ENCODE assay signal across 12 mouse cellular contexts in the genomic region with DNA sequence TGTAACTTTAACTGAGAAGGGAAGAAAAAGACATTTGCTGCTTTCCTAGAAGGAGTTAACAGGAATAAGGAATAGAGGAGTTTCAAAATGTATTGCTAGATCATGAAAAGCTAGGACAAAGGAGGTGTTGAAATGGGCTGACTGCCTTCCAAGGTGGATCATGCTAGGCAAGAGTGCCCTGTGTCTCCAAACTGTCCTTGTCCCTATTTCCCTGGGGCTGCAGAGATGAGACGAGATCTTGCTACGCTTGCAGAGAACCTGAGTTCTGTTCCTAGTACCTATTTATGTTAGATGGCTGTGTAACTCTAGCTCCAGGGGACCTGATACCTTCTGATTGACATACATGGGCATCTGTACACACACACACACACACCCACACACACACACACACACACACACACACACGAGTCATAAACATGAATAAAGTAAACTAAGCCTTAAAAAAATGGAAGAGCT.
"Had no signal": no experiment of that assay in that cellular context is flagged by ENCODE, and none has a peak within 500 bp of the region (broad histone marks: within the 10 kb centered on the region; RNA-seq: fewer than 3 reads in every experiment).

No protein-coding gene starts in this region.

- H3K9me3 ChIP-seq: kidney, embryonic 15.5 days; limb, embryonic 13.5 days; liver, embryonic 15.5 days; midbrain, embryonic 13.5 days; neural tube, embryonic 15.5 days had no signal

- H3K27me3 ChIP-seq: kidney, embryonic 15.5 days; limb, embryonic 13.5 days; liver, embryonic 15.5 days; midbrain, embryonic 13.5 days; neural tube, embryonic 15.5 days had no signal

- DNase-seq: kidney, adult 2 months; kidney, postnatal 14 days; left cerebral cortex, postnatal 4 days; lung, embryonic 14.5 days; lung, postnatal 14 days; spleen, adult 18-20 months; thymus, postnatal 4 days had no signal

- H3K4me1 ChIP-seq: kidney, embryonic 15.5 days; liver, embryonic 15.5 days had no signal

- H3K4me2 ChIP-seq: kidney, embryonic 15.5 days; limb, embryonic 13.5 days; liver, embryonic 15.5 days; lung, embryonic 14.5 days; midbrain, embryonic 13.5 days; neural tube, embryonic 15.5 days had no signal

- H3K27ac ChIP-seq: kidney, embryonic 15.5 days; limb, embryonic 13.5 days; liver, embryonic 15.5 days; midbrain, embryonic 13.5 days; neural tube, embryonic 15.5 days had no signal

- H3K9ac ChIP-seq: kidney, embryonic 15.5 days; limb, embryonic 13.5 days; liver, embryonic 15.5 days; lung, embryonic 14.5 days; midbrain, embryonic 13.5 days; neural tube, embryonic 15.5 days had no signal

- ATAC-seq: midbrain, embryonic 13.5 days had no signal

- H3K4me3 ChIP-seq: kidney, embryonic 15.5 days; limb, embryonic 13.5 days; liver, embryonic 15.5 days; midbrain, embryonic 13.5 days; neural tube, embryonic 15.5 days had no signal
